ENCODE assay signal across 15 mouse cellular contexts in the genomic region with DNA sequence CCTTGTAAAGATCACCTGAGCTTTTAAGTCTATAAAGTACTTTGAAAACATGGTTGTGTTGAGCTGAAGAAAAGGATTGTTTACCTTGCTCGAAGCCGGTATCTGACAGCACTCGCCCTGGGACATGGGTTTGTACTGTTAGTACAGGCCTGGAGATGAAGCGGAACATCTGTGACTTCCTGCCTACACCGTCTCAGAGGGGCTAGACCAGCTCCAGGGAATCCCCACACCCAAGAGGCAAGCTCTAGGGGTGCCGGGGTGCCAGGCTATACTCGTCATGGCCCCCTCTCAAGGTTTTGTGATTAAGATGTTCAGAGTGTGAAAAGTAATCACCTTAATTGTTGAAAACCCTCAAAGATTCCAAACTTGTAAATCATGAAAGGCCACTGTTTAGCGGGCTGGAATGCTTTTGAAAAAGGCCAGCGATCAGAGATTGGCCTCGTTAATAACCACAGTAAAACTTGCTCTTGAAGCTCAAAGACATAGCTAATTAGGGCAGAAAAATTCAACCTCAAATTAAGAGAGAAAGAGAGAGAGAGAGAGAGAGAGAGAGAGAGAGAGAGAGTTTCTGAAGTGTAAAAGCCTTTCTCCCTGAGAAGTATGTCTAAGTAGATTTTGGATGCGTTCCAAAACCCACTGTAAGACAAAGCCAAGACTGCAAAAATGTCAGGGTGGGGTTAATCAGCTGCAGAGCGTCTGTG.
DNase-seq lines count a peak whose midpoint lies in the region; ATAC-seq and TF ChIP-seq lines count a peak whose summit lies in the region.
"Had no signal": no experiment of that assay in that cellular context is flagged by ENCODE, and none has a peak within 500 bp of the region (broad histone marks: within the 10 kb centered on the region; RNA-seq: fewer than 3 reads in every experiment).

No protein-coding gene starts in this region.

- no peaks in the 10 kb centered on the region for H3K27me3 ChIP-seq in kidney, embryonic 14.5 days (ENCODE audit: control insufficient read depth, insufficient read depth, low read length)
- no peaks in the 10 kb centered on the region for H3K27me3 ChIP-seq in kidney, adult 2 months (replicated peaks; ENCODE audit: control insufficient read depth, insufficient read depth, low read length)
- H3K27me3 ChIP-seq: heart, embryonic 15.5 days; liver, embryonic 12.5 days had no signal

- H3K36me3 ChIP-seq in kidney, embryonic 14.5 days (ENCODE audit: control insufficient read depth, insufficient read depth, low read length): no peaks in the 10 kb centered on the region
- H3K36me3 ChIP-seq in kidney, adult 2 months (ENCODE audit: control insufficient read depth, insufficient read depth, low read length): no peaks in the 10 kb centered on the region
- H3K36me3 ChIP-seq: heart, embryonic 15.5 days; liver, embryonic 12.5 days had no signal

- H3K4me3 ChIP-seq in kidney, embryonic 14.5 days (ENCODE audit: low read length): no peak overlapping the region
- no peak overlapping the region for H3K4me3 ChIP-seq in kidney, adult 2 months (ENCODE audit: insufficient read depth, low read depth, low read length)
- H3K4me3 ChIP-seq: heart, embryonic 15.5 days; layer of hippocampus, adult 2 months; liver, embryonic 12.5 days; myocyte had no signal

- peak overlapping the region; percentile 9 for H3K27ac ChIP-seq in kidney, embryonic 14.5 days (ENCODE audit: low read depth, low read length)
- no peak overlapping the region for H3K27ac ChIP-seq in kidney, adult 2 months (ENCODE audit: insufficient read depth, low read depth, low read length)
- H3K27ac ChIP-seq: heart, embryonic 15.5 days; layer of hippocampus, adult 2 months; liver, embryonic 12.5 days had no signal

- no peak for TF ChIP-seq POLR2A in kidney, adult 2 months (IDR thresholded peaks at IDR 0.05; ENCODE audit: low read depth, low read length)

- no peak for TF ChIP-seq CTCF in kidney, adult 2 months (conservative IDR thresholded peaks at IDR 0.05; ENCODE audit: insufficient read depth, insufficient read length, low read depth, low read length)

- H3K4me1 ChIP-seq in kidney, embryonic 14.5 days (ENCODE audit: control insufficient read depth, insufficient read depth, low read length): peaks cover 13% of the 10 kb centered on the region; the same call in 1 of the 2 replicates
- H3K4me1 ChIP-seq in kidney, adult 2 months (ENCODE audit: control insufficient read depth, insufficient read depth, low read length): 0 out of 2 replicates have a peak, but pooled peaks cover 3% of the 10 kb centered on the region
- H3K4me1 ChIP-seq: liver, embryonic 12.5 days had no signal

- H3K4me2 ChIP-seq in kidney, embryonic 14.5 days (replicated peaks; ENCODE audit: low read depth, low read length): no peak overlapping the region
- H3K4me2 ChIP-seq: heart, embryonic 15.5 days; liver, embryonic 12.5 days had no signal

- DNase-seq in kidney, adult 2 months: no peak
- peak; percentile 34 for DNase-seq in 3T3-L1 (ENCODE audit: low read depth, low spot score)
- peak; percentile 45 for DNase-seq in embryo, embryonic 10.5 days (ENCODE audit: low spot score)
- peak; percentile 49 for DNase-seq in forelimb bud, embryonic 11.5 days (ENCODE audit: low read depth, low spot score)
- no peak for DNase-seq in frontal cortex, postnatal 10 days (ENCODE audit: low spot score in 2 of 2)
- DNase-seq in urinary bladder, postnatal 4 days (ENCODE audit: low spot score in 2 of 2): no peak
- no peak for DNase-seq in frontal cortex, adult 2 months (ENCODE audit: extremely low spot score in 1 of 2, low spot score in 1 of 2)
- DNase-seq: cerebellum, adult 11 months; thymus, postnatal 4 days had no signal

- H3K9ac ChIP-seq in kidney, embryonic 14.5 days (ENCODE audit: low read depth, low read length): no peak overlapping the region
- H3K9ac ChIP-seq: heart, embryonic 15.5 days; liver, embryonic 12.5 days had no signal

- no peaks in the 10 kb centered on the region for H3K9me3 ChIP-seq in kidney, embryonic 14.5 days (ENCODE audit: control insufficient read depth, low read length)
- H3K9me3 ChIP-seq: heart, embryonic 15.5 days; liver, embryonic 12.5 days had no signal

- WGBS in kidney, embryonic 14.5 days: 12% methylated on average over 12 of the region's 12 CpGs
- 28% methylated on average over 12 of the region's 12 CpGs for WGBS in kidney, adult 2 months

- ATAC-seq in kidney, embryonic 14.5 days (ENCODE audit: low FRiP score, low TSS enrichment): peak; percentile 82
- ATAC-seq: activated CD4-positive, CD25-positive, alpha-beta regulatory T cell, adult 4 months; liver, embryonic 12.5 days had no signal

Comparison
In these comparisons a context has a peak if more than half of its experiments do, and no peak if none do; other contexts are left out.
1. DNase-seq: peak in 3T3-L1 (single experiment), embryo, embryonic 10.5 days (single experiment) and forelimb bud, embryonic 11.5 days (single experiment); none in kidney, adult 2 months (single experiment), frontal cortex, postnatal 10 days (0 of 2), urinary bladder, postnatal 4 days (0 of 2) and frontal cortex, adult 2 months (0 of 2).